Mouse (Mus musculus) adrenal gland, adult 10 weeks (tissue): Measurements from ENCODE around the gene Ccdc18. TPM values are rescaled to one million over a fixed set of nuclear protein-coding genes. Genes with fewer than 3 reads are reported as not detected.

ENCODE experiments used
- polyA plus RNA-seq: library from polyadenylated mRNA; stranded (reverse); fragments of 350-450 nt; fragmentation: Illumina TruSeq; extraction: RNeasy Lipid Tissue Mini Kit (QIAGEN cat#74804); gene quantifications from one replicate; pipeline ENCODE4 v1.2.3, GENCODE M21; 2014; ENCODE audit warnings: low read depth, low replicate concordance

The Ccdc18 gene
- 1.3 TPM for polyA plus RNA-seq

GRCm38 (mm10) chr5:108132441-108133243 lies at the start of gene Ccdc18, which contains the start of gene Tmed5:
TSS of gene Ccdc18 (plus strand) at chr5:108132875.
TSS of gene Tmed5 (minus strand) at chr5:108132620.

GRCm38 (mm10) chr5:108268127-108269062 lies 135.7 kb downstream of the Ccdc18 start, which contains the start of gene Dr1:
TSS of gene Dr1 (plus strand) at chr5:108268897.

Other genes with a start within 250 kb of the Ccdc18 start
- gene Rpl5, start 232.4 kb upstream of the Ccdc18 start, polyA plus RNA-seq: 499 TPM
- gene Fam69a, start 145.8 kb upstream of the Ccdc18 start, polyA plus RNA-seq: 24.6 TPM
- gene Mtf2, start 67.2 kb upstream of the Ccdc18 start, polyA plus RNA-seq: 53.7 TPM
- gene Tmed5, start 255 bp upstream of the Ccdc18 start, polyA plus RNA-seq: 219 TPM
- gene Dr1, start 136.0 kb downstream of the Ccdc18 start, polyA plus RNA-seq: 163 TPM
- gene Pigg, start 179.7 kb downstream of the Ccdc18 start, polyA plus RNA-seq: 39.1 TPM
- not detected for gene Gm42517, start 235.0 kb downstream of the Ccdc18 start, polyA plus RNA-seq